Mouse (Mus musculus) retina, adult 2 months (tissue): Measurements from ENCODE around the gene Clcc1.
"Not testable (repeated sequence)": the region's sequence is repeated elsewhere in the genome, so short reads cannot be mapped to it uniquely, and the experiment has no call there.

Experiments used
- DNase-seq: peaks from one replicate; pipeline ENCODE4 v3.0.0-alpha.2; 2012; ENCODE audit warnings: low read depth, low spot score

The Clcc1 gene

DNA sequence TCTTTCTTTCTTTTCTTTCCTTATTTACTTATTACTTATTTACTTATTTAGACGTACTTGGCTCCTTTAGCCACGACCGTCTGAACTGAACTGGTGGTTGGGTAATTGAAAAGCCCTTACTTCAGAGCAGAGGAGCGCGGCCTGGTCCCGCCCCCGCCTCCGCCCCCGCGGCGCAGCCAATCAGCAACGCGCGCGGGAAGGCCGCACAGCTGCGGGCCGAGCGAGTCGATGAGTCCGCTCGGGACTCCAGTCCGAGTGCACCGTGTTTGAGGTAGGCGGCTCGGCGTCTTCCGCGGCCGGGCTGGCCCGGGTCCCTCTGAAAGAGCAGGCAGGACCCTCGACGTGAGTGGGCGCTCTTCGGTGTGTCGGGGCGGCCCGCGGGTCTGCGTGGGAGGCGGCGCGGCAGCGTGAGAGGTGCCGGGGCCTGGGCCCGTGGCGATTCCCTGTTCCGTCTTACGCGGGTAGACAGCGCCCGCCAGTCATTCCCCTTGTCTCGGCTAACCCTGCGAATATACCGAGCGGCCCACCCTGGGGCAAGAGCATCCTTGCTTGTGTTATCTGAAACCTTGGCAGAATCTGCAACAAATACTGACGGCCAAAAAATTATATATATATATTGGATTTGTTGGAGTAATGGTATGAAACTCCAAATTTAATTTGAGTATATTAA lies at the start of gene Clcc1:
TSS of gene Clcc1 (plus strand) at position 204 of the 670 bp plus-strand sequence.
- peak; percentile 74 for DNase-seq

DNA sequence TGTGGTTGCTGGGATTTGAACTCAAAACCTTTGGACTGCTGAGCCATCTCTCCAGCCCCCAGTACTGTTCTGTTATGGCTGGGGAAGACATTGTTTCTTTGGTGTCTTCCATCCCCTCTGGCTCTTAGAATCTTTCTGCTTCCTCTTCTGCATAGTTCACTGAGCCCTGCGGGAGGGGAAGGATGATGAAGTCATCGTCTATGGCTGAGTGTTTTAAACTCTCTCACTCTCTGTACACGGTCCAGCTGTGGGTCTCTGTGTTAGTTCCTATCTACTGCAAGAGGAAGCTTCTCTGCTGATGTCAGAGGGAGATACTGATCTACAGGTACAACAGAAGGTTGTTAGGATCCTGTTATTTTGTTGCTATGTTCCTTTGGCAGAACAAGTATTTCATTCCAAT lies 44.8 kb upstream of the Clcc1 start:
- DNase-seq: no peak

DNA sequence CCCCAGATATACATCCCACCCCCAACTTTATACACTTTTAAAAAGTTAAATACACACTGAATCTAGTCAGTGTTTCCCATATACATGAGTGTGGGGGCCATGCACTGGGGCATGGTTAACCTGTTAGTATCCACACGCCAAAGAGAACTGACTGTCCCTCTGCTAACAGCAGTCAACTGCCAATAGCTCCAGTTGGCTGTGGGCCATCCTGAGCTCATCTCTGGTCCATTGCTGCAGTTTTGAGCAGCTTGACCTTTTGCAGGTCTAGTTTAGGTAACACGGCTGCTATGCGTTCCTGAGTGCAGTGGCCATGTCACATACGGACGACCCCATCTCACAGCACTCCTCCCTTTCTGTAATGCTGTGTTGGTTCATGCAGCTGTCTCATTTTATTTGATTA lies 19.0 kb upstream of the Clcc1 start:
- DNase-seq: no peak

DNA sequence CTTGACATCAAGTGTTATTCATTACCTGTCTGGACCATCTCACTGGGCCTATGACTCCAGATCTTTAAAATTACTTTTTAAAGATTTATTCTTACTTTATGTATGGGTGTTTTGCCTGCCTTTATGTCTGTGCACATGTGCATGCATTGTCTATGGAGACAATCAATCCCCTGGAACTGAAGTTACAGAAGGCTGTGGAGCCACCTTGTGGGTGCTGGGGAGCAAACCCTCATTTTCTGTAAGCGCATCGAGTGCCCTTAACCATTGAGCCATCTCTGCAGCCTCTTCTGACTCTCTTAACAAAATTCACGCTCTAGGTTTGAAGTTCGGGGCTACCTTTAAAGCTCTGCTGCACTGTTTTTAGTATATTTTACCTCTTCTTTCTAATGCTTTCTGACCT lies 14.3 kb upstream of the Clcc1 start:
- DNase-seq: no peak

DNA sequence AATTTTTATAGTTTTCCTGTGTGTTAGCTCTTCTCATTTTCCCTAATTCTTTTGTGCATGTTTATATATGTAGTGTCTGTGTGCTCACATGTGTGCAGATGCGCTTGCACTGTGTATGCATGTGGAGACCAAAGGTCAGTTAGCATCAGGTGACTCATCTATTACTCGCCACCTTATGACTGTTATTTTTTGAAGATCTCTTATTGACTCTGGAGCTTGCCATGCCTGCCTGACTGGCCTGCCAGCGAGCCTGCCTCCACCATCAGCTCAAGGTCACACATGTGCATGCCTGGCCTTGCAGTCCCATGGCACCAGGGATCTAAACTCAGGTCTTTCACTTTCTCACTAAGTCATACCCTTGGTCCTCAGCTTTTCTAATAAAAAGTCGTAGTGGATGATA lies 12.7 kb upstream of the Clcc1 start:
- no peak for DNase-seq

DNA sequence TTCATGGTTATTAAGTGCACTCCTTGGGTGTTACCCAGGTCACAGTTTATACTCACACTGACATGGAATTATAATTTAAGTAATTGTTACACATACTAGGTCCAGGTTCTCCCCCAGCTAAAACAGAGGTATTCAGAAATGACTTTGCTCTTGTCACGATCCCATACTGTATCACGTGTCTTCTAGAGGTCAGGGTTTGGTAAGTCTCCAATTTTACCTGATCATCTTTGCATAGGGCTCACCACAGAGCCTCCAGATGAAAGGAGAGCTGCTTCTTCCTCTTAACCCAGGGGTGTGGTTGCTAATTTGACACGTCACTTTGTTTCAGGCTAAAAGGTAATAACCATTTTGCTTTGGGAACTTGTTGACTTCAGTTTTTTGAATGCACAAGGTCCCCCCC lies 8.9 kb upstream of the Clcc1 start:
- DNase-seq: no peak

DNA sequence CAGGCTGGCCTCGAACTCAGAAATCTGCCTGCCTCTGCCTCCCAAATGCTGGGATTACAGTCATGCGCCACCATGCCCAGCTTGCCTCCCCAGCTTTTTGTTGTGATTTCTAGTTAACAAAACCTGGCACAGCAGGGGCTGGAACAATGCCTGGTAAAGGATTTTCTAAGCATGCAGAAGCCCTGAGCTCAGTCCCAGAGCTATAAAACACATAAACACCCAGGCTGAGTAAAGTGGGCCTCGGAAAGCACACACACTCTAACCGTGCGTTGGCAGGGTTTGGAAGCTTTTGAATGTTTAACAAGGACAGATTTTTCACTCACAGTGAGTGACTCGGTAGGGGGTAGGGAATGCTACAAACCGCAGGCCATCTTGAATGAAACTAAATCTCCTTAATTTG lies 7.7 kb upstream of the Clcc1 start:
- DNase-seq: no peak

DNA sequence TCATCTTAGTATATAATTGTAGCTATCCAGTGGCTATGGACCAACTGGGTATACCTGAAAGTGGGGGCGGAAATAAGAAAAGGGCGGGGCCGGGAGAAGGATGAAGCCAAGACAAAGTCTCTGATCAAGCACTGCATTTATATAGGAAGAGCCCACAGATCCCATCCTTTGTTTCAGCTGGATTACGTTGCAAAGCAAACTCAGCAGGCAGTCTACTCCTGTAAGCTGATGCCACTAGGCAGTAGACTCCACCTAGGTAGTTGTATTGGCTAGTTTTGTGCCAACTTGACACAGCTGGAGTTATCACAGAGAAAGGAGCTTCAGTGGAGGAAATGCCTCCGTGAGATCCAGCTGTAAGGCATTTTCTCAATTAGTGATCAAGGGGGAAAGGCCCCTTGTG lies 6.0 kb upstream of the Clcc1 start:
- not testable (repeated sequence) for DNase-seq

DNA sequence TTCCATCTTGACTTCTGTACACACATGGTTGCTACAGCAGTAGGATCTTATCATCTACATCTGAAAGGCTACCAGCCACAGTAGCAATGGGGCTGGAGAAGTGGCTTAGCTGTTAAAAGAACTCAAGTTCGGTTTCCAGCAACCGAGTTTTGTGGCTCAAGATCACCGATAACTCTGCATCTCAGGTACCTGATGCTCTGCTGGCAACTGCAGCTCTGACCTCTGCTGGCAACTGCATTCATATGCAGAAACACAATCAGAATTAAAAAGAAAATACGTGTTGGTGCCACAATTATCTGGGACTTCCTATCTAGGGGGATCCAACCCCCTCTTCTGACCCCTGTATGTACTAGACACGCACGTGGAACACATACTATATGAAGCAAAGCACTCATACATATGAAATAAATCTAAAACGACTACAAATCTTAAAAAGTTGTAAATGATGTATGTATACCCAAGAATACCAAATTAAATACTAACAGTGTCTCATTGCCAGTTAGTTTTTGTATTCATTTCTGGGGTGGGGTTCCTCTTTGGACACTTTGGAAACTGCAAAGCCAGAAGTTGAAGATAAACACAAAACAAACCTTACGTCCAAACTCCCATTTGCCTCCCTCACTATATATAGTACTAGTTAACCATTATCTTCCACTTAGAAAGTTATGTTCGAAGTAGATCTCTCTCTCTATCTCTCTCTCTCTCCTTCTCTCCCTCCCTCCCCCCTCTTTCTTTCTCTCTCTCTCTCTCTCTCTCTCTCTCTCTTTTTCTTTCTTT lies 659 bp upstream of the Clcc1 start:
- no peak for DNase-seq

DNA sequence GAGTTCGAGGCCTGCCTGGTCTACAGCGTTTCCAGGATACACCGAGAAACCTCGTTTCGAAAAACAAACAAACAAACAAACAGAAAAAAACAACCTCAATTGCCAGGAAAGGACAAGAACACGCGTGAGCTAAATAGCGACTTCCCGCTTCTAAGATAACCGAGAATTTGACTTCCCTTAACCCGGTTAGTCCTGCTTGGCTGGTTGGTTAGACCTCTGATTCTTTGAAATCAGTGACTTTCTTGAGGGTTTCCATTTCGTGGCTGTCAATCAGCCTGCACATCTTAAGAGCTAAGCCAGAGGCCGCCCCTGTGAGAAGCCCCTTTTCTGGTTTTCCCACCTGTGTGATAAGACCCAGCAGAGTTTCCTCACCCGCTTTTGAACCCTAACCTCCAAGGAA lies 853 bp downstream of the Clcc1 start:
- DNase-seq: no peak

DNA sequence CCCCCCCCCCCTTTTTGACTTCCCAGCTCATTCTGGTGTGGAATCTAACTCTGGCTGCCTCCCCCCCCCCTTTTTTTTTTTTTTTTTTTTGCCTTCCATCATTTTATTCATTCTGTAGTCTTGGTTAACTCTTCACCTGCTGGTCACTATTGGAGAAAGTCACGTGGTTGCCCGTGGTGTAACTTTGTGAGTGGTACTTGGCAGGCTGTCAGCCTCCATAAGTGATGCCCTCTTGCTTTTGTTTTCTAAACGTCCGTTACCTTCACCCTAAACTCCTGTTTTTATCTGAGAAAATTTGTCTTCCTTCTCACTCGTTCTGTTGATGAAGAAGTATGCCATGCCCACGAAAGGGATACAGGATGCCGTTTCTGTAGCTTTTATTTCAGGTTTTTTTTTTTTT lies 1.8 kb downstream of the Clcc1 start:
- DNase-seq: no peak

DNA sequence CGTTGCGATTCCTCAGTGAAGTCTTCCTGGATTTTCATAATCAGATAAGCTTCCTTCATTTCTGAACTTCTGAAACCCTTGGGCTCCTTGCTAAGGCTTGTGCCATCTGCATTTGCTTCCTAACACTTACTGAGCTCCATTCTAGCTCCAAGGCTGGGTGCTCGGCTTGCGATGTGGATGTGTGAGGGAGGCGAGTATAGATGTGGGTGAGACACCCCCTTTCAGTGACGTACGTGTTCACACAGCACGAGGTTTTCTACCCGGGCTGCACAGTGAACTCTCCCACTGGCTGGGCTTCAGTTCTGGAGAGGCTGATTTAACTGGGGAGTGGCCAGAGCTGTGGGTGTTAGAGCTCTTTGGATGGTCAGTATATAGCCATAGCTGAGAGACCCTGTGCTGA lies 4.9 kb downstream of the Clcc1 start:
- no peak for DNase-seq

DNA sequence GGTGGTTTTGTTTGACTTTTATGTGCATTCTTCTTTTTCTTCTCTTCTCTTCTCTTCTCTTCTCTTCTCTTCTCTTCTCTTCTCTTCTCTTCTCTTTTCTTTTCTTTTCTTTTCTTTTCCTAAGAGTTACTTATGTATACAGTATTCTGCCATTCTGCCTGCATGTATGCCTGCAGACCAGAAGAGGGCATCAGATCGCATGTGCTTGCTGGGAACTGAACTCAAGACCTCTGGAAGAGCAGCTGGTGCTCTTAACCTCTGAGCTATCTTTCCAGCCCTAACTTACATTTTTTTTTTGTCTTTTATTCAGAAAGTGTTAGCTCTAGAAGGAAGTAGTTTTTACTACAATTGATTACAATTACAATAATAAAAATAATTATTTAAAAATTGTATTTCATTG lies 7.2 kb downstream of the Clcc1 start:
- DNase-seq: no peak

DNA sequence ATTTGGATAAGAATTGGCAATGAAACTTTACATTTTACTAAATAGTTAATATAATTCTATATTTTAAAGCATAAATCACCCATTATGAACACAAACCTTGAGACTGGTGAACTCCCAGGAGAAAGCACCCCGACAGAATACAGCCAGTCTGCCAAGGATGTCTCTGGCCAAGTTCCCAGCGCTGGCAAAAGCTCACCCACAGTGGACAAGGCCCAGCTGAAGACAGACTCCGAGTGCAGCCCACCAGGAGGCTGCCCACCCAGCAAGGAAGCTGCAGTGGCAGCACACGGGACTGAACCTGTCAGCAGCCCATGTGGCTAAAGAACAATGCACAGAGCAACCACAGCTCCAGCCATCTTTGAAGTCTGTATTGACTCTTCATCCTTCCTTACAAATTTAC lies 22.9 kb downstream of the Clcc1 start:
- no peak for DNase-seq

DNA sequence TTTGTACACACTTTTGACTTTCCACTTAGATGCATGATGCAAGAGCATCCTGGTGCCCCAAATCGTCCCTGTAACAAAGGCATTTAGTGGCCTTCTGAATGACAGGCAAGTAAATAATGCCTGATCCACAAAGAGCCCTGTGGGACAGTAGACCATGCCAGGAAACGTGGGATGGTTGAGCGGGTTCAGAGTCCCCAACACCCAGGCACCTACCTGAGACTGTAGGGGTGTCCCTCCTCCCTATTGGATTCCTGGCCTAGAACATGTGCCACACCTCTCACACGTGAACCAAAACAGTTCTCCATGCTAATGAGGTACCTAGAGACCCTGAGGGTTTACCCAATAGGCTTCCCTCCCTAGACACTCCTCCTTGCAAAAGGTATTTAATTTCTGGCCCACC lies 27.3 kb downstream of the Clcc1 start:
- DNase-seq: no peak

DNA sequence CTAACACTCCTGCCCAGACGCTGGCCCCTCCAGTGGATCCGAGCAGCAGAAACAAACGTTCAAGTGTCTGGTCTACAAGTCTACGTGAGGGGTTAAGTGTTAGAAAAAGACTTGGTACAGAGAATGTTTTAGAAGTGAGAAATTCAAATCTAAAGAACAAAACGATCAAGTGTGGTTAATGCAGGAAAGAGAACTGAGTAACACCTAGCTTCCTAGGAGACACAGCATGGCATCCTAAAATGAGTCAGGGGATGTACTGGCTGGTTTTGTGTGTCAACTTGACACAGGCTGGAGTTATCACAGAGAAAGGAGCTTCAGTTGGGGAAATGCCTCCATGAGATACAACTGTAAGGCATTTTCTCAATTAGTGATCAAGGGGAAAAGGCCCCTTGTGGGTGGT lies 29.9 kb downstream of the Clcc1 start:
- not testable (repeated sequence) for DNase-seq

DNA sequence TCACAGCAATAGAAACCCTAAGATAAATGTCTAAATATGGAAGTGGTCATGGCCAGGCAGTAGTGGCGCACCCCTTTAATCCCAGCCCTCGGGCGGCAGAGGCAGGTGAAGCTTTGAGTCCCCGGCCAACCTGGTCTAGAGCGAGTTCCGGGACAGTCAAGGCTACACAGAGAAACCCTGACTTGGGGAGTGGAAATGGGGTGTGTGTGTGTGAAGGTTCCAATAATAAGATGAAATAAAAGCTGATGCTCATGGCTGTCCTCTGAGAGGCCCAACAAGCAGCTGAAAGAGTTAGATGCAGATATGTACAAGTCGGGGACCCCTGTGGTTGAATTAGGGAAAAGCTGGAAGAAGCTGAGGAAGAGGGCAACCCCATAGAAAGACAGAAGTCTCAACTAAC lies 32.0 kb downstream of the Clcc1 start:
- DNase-seq: no peak

DNA sequence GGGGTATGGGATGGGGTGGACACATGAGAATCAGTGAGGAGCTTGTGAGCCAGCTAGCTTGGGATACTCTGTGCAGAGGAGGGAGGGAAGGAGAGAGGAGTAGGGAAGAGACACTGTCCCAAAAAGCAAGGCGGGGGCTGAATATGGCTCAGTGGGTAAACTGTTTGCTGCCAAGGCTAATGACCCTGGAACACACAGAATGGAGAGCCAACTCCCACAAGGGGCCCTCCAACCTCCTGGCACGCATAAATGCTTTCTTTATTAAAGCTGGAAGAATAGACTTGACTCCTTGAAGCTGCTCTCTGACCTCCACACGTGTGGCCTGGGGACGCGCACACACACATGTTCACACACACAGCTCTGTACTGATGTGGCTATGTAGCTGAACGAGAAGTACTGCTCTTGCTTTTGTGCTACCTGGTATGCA lies 35.3 kb downstream of the Clcc1 start:
- DNase-seq: no peak

DNA sequence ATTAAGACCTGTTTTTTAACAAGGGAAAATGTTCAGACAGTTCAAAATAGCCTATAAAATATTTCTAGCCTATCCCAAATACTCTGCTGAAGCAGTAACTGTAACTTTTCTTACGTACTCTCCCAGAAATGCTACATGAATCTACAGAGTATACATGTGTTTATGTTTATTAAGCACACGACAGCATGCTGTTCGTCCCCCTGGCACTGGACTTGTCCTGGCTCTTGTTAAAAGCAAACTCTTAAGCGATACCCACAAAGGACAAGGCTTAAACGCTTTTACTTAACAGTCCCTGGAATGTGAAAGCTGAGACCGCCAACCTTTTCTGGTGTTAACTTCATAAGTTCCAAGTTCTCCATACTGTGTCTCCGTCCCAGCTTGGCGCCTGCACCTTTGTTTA lies 35.7 kb downstream of the Clcc1 start:
- DNase-seq: no peak

DNA sequence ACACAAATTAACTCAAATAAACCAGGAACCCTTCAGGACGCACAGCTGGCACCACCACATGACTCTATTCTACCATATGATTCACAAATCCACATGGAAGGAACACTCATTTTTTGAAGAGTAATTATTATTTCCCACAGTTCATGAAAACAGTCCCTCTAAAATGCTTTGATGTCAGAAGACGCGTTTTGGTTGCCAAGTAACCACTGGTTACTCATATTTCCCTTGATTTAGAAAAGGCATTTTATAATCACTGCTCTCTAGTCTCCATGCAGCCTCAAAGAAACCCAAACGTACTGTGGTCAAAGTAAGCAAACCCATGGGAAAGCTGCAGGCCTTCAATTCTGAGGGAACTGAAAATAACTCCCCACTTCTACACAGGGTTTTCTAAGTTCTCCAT lies 36.3 kb downstream of the Clcc1 start:
- no peak for DNase-seq

DNA sequence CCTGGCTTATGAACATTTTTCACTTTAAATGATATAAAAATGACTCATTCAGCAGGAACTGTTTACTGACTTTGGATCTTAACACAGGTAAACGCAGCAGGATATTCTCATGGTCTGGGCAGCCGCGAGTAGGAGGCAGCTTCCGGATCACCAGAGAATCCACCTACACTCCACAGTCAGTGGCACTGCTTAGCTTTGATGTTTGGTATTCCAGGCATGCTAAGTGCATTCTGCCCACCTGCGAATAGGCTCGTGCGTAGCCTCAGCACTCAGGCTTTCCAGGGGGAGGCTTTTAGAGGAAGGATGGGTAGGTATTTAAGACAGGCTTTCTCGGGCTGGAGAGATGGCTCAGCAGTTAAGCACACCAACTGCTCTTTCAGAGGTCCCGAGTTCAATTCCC lies 40.6 kb downstream of the Clcc1 start:
- DNase-seq: no peak

DNA sequence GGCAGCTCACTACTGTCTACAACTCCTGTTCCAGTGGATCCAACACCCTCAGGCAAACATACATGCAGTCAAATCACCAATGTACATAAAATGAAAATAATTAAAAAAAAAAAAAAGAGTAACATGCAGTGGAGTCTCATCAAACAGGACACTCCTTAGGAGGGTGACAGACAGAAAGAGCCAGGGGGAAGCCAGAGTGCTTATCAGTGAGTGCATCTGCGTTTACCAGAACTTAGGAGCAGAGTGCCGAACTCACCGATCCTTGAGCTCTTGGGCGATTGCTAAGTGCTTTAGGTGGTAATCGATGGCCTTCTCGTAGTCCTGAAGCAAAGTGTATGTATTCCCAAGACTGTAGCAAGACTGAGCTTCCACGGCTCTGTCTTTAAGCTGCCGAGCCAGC lies 44.9 kb downstream of the Clcc1 start:
- no peak for DNase-seq

DNA sequence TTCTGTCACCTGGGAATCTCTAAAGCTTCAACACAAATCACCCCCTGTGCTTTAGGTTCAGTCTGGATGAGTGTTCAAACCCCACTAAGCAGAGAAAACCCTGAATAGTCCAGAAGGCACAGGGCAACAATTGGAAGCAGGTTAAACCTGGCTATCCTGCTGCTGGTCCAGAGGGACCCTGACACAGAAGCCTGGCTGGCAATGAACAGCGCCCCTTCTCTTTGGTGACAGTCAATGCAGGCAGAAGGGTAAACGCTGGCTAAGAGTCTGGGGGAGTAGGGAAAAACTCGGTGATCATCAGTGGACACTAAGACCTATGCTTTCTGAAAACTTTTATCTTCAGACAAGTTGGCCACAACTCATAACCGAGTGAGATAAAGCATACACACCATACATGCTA lies 46.1 kb downstream of the Clcc1 start:
- DNase-seq: no peak

DNA sequence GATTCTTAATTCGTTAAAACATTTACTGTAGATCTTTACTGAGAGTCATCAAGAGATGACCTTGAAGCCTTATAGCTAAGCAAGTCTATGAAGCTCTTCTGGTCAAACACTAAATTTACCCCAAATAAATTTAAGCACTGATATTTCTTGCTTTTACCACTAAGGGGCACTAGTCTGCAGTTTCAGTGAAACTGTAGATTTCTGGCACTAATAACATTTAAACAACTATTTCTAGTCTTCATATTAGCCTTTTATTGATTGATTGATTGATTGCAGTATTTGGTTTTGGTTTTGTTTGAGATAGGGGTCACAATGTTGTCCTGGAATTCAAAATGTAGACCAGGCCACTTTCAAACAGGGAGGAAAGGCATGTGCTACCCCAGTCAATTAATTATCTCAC lies 47.5 kb downstream of the Clcc1 start:
- DNase-seq: no peak
